Mouse (Mus musculus) testis, adult 2 months (tissue): ENCODE data around the gene Ahsa2.

Experiments used
- CTCF ChIP-seq: fragments of 200-500 bp; IDR thresholded peaks from 2 replicates; pipeline ENCODE4 v1.5.1; 2012; ENCODE audit warnings: low read depth, mild to moderate bottlenecking, inconsistent platforms, low read length, moderate library complexity; ENCODE audit not compliant: control insufficient read depth, insufficient read depth, insufficient replicate concordance
- POLR2A ChIP-seq: fragments of 200-500 bp; IDR thresholded peaks from 2 replicates; pipeline ENCODE4 v1.6.1; 2012; ENCODE audit warnings: low read depth, mild to moderate bottlenecking, inconsistent platforms, low read length, moderate library complexity; ENCODE audit not compliant: control insufficient read depth

DNA sequence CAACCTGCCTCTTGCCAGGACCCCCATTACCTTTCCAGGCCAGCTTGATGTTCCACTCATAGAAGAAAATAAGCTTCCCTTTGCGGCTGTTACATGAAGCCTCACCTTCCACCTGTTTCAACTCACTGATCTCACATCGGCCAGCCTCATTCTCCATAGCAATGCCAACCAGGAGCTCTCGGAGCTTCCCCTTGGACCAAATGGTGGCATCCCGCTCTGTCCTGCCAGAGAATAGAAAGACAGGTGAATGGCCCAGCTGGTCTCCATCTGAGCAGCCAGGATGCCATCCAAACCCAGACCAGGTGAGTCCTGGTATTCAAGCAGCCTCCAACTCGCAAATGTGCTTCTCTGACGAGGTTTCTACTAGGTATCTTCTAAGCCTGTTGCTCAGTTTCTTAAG, 1.2 kb downstream of the Ahsa2 start:
- TF ChIP-seq POLR2A (no peak), CTCF (no peak)
